Mouse (Mus musculus) CH12.LX (cell line): Measurements from ENCODE around the gene F2r. TPM values are rescaled to one million over a fixed set of nuclear protein-coding genes. Genes with fewer than 3 reads are reported as not detected.

ENCODE experiments used
- DNase-seq: peaks from one replicate; pipeline ENCODE4 v3.0.0-alpha.2; 2013; ENCODE audit errors: extremely low read depth
- H3K27ac ChIP-seq: 2 replicates; pipeline ENCODE4 v1.5.1; 2012; ENCODE audit warnings: low read depth, mild to moderate bottlenecking, control low read depth, moderate library complexity; ENCODE audit not compliant: insufficient read depth
- H3K27me3 ChIP-seq: replicated peaks from 2 replicates; pipeline ENCODE3; 2012; ENCODE audit warnings: inconsistent platforms
- H3K36me3 ChIP-seq, 2 experiments: replicated peaks in 1 of 2; 2 replicates each; pipeline versions ENCODE3 to v1.6.1; 2012; ENCODE audit warnings: inconsistent platforms in 1 of 2, low read length in 1 of 2, mild to moderate bottlenecking in 1 of 2, mixed read lengths in 1 of 2, moderate library complexity in 1 of 2; ENCODE audit not compliant: control insufficient read depth in 1 of 2, insufficient read depth in 1 of 2
- H3K4me1 ChIP-seq, 2 experiments: 2 replicates each; pipeline ENCODE4 v1.6.1; 2012; ENCODE audit warnings: inconsistent platforms in 1 of 2, moderate library complexity in 1 of 2; ENCODE audit not compliant: insufficient read depth in 2 of 2, control insufficient read depth in 1 of 2
- H3K4me2 ChIP-seq: 2 replicates; pipeline ENCODE4 v1.6.1; 2012; ENCODE audit warnings: low read depth, mild to moderate bottlenecking, control low read depth; ENCODE audit not compliant: poor library complexity, insufficient read depth, severe bottlenecking
- H3K4me3 ChIP-seq, 3 experiments: fragments of 150-350 bp in 1 of 3; sonication (generic) in 1 of 3; replicated peaks in 1 of 3; 2 replicates each; pipeline versions ENCODE3 to v1.5.1; 2011 to 2012; ENCODE audit warnings: low read depth in 2 of 3, low read length in 2 of 3, mild to moderate bottlenecking in 2 of 3, moderate library complexity in 2 of 3, control low read depth in 1 of 3, improper control_type of control experiment in 1 of 3, inconsistent platforms in 1 of 3, mixed read lengths in 1 of 3; ENCODE audit not compliant: poor library complexity in 1 of 3
- H3K79me2 ChIP-seq: replicated peaks from 2 replicates; pipeline ENCODE4 v1.6.1; 2012; ENCODE audit warnings: mild to moderate bottlenecking, moderate library complexity; ENCODE audit not compliant: control insufficient read depth, poor library complexity, insufficient read depth, severe bottlenecking; ENCODE audit errors: extremely low read depth
- H3K9ac ChIP-seq: 2 replicates; pipeline ENCODE4 v1.6.1; 2012; ENCODE audit warnings: low read depth, mild to moderate bottlenecking, control low read depth, moderate library complexity; ENCODE audit not compliant: insufficient read depth
- H3K9me3 ChIP-seq: replicated peaks from 2 replicates; pipeline ENCODE3; 2012; ENCODE audit warnings: low read length, inconsistent platforms, mixed read lengths
- BHLHE40 ChIP-seq: IDR thresholded peaks from 2 replicates; pipeline ENCODE4 v1.6.1; 2011; ENCODE audit warnings: mild to moderate bottlenecking, low read depth, low read length, improper control_type of control experiment
- CHD1 ChIP-seq: IDR thresholded peaks from 2 replicates; pipeline ENCODE4 v1.6.1; 2012; ENCODE audit warnings: low read depth, low read length, improper control_type of control experiment, inconsistent platforms
- CHD2 ChIP-seq: IDR thresholded peaks from 2 replicates; pipeline ENCODE4 v1.6.1; 2011; ENCODE audit warnings: low read length, improper control_type of control experiment
- CTCF ChIP-seq, 2 experiments: IDR thresholded peaks in 1 of 2; conservative IDR thresholded peaks in 1 of 2; 2 replicates each; pipeline ENCODE4 v1.5.1; 2011 to 2012; ENCODE audit warnings: low read depth in 2 of 2, low read length in 2 of 2, improper control_type of control experiment in 1 of 2, inconsistent platforms in 1 of 2, mild to moderate bottlenecking in 1 of 2, moderate library complexity in 1 of 2
- EP300 ChIP-seq: IDR thresholded peaks from 2 replicates; pipeline ENCODE4 v1.6.1; 2011; ENCODE audit warnings: low read length, improper control_type of control experiment
- ETS1 ChIP-seq: conservative IDR thresholded peaks from 2 replicates; pipeline ENCODE4 v1.6.1; 2012; ENCODE audit warnings: low read depth, mild to moderate bottlenecking, inconsistent platforms, low read length, improper control_type of control experiment, moderate library complexity
- HCFC1 ChIP-seq: IDR thresholded peaks from 2 replicates; pipeline ENCODE4 v1.6.1; 2012; ENCODE audit warnings: low read depth, mild to moderate bottlenecking, inconsistent platforms, low read length, improper control_type of control experiment
- IRF4 ChIP-seq: IDR thresholded peaks from 2 replicates; pipeline ENCODE4 v1.6.1; 2014; ENCODE audit warnings: low read depth, mild to moderate bottlenecking, inconsistent platforms, low read length, improper control_type of control experiment
- JUN ChIP-seq: IDR thresholded peaks from 2 replicates; pipeline ENCODE4 v1.6.1; 2011; ENCODE audit warnings: low read depth, mild to moderate bottlenecking, low read length, improper control_type of control experiment, moderate library complexity; ENCODE audit not compliant: insufficient read depth
- MAFK ChIP-seq: IDR thresholded peaks from 2 replicates; pipeline ENCODE4 v1.6.1; 2011; ENCODE audit warnings: low read length, improper control_type of control experiment; ENCODE audit not compliant: insufficient replicate concordance
- MAX ChIP-seq: IDR thresholded peaks from 2 replicates; pipeline ENCODE4 v1.6.1; 2011; ENCODE audit warnings: low read length, improper control_type of control experiment
- MXI1 ChIP-seq: IDR thresholded peaks from 2 replicates; pipeline ENCODE4 v1.6.1; 2011; ENCODE audit warnings: mild to moderate bottlenecking, low read depth, low read length, improper control_type of control experiment
- MYC ChIP-seq: IDR thresholded peaks from 2 replicates; pipeline ENCODE4 v1.6.1; 2011; ENCODE audit warnings: low read depth, mild to moderate bottlenecking, improper control_type of control experiment, low read length
- NELFE ChIP-seq: IDR thresholded peaks from 2 replicates; pipeline ENCODE4 v1.6.1; 2011; ENCODE audit warnings: low read depth, low read length, improper control_type of control experiment
- POLR2A ChIP-seq: IDR thresholded peaks from 2 replicates; pipeline ENCODE4 v1.6.1; 2011; ENCODE audit warnings: low read depth, mild to moderate bottlenecking, improper control_type of control experiment, low read length
- RAD21 ChIP-seq: IDR thresholded peaks from 2 replicates; pipeline ENCODE4 v1.6.1; 2011; ENCODE audit warnings: low read depth, mild to moderate bottlenecking, low read length, improper control_type of control experiment, moderate library complexity
- RCOR1 ChIP-seq: conservative IDR thresholded peaks from 2 replicates; pipeline ENCODE4 v1.6.1; 2012; ENCODE audit warnings: low read depth, mild to moderate bottlenecking, inconsistent platforms, low read length, improper control_type of control experiment
- TBP ChIP-seq: conservative IDR thresholded peaks from 2 replicates; pipeline ENCODE4 v1.6.1; 2011; ENCODE audit warnings: low read depth, low read length, improper control_type of control experiment
- TCF12 ChIP-seq: IDR thresholded peaks from 2 replicates; pipeline ENCODE4 v1.6.1; 2014; ENCODE audit warnings: low read depth, mild to moderate bottlenecking, inconsistent platforms, low read length, improper control_type of control experiment
- USF1 ChIP-seq: IDR thresholded peaks from 2 replicates; pipeline ENCODE4 v1.6.1; 2014; ENCODE audit warnings: low read depth, mild to moderate bottlenecking, inconsistent platforms, low read length, improper control_type of control experiment
- ZC3H11A ChIP-seq: IDR thresholded peaks from 2 replicates; pipeline ENCODE4 v1.6.1; 2012; ENCODE audit warnings: low read depth, mild to moderate bottlenecking, inconsistent platforms, low read length, improper control_type of control experiment
- dilution Hi-C: fragments of 300-500 bp; cut with MboI; formaldehyde crosslinking; loops from 2 replicates; pipeline ENCODE4 v1.14.3; 2020; ENCODE audit warnings: low sequenced_read_pairs; ENCODE audit not compliant: extremely low pct_unique_long_range_greater_than_20kb, extremely low pct_ligation_motif_present
- in situ Hi-C: fragments of 300-500 bp; cut with MboI; formaldehyde crosslinking; loops from 3 replicates; pipeline ENCODE4 v1.14.3; 2019; ENCODE audit warnings: low sequenced_read_pairs, low pct_ligation_motif_present, low pct_unique_long_range_greater_than_20kb, mixed read lengths
- polyA plus RNA-seq: library from polyadenylated mRNA; unstranded; fragments of >175 nt; gene quantifications from 2 replicates; pipeline ENCODE4 v1.2.1, GENCODE M21; 2012; ENCODE audit warnings: low read depth; ENCODE audit not compliant: insufficient read length
- total RNA-seq, 2 experiments: library from RNA; depleted of rRNA; stranded (reverse); fragments of 300-350 nt in 1 of 2; fragments of >200 nt in 1 of 2; gene quantifications; 2 replicates each; pipeline ENCODE4 v1.2.3; 2012 to 2014

Gene F2r
- total and polyA plus RNA-seq, 3 experiments: 0.17 to 0.30 (median 0.28) TPM

- Histone ChIP-seq H3K4me3 (no peak overlapping the region), H3K9ac (no peak overlapping the region), H3K4me2 (no peak overlapping the region), H3K9me3 (no peaks in the 10 kb centered on the region), H3K27ac (no peak overlapping the region), H3K36me3 (no peaks in the 10 kb centered on the region), H3K27me3 (peaks cover 51% of the 10 kb centered on the region), H3K4me1 (peaks cover 0 to 8% of the 10 kb centered on the region in 2 experiments; a peak in 2 of 4 replicates), H3K79me2 (no peaks in the 10 kb centered on the region)
- dilution Hi-C loops (no loop called here), in situ Hi-C loops (no loop called here)
- TF ChIP-seq CHD1 (no peak), TBP (no peak), ETS1 (no peak), JUN (no peak), MYC (no peak), MXI1 (no peak), RCOR1 (no peak), MAFK (no peak), IRF4 (no peak)
- DNase-seq: no peak
Measured at GRCm38 (mm10) chr13:95614757-95615156, 3.5 kb downstream of the F2r start.

- Histone ChIP-seq H3K4me2 (no peak overlapping the region), H3K9ac (no peak overlapping the region), H3K27me3 (peaks cover 32% of the 10 kb centered on the region), H3K79me2 (no peaks in the 10 kb centered on the region), H3K27ac (no peak overlapping the region), H3K4me3 (no peak overlapping the region), H3K9me3 (no peaks in the 10 kb centered on the region), H3K36me3 (no peaks in the 10 kb centered on the region), H3K4me1 (no peaks in the 10 kb centered on the region)
- dilution Hi-C loops (no loop called here), in situ Hi-C loops (no loop called here)
- DNase-seq: no peak
- TF ChIP-seq JUN: no peak
- TF ChIP-seq EP300: no peak
- TF ChIP-seq CTCF (conservative IDR thresholded peaks at IDR 0.05 in 1 of 2, IDR thresholded peaks at IDR 0.05 in 1 of 2; ENCODE audit: low read depth in 2 of 2, low read length in 2 of 2): no peak
- no peak for TF ChIP-seq NELFE
- TF ChIP-seq USF1: no peak
- TF ChIP-seq CHD2: no peak
- no peak for TF ChIP-seq IRF4
- TF ChIP-seq MAFK: no peak
- TF ChIP-seq BHLHE40: no peak
- no peak for TF ChIP-seq POLR2A
- TF ChIP-seq RAD21: no peak
- no peak for TF ChIP-seq CHD1
- no peak for TF ChIP-seq TCF12
- no peak for TF ChIP-seq HCFC1
- TF ChIP-seq MYC: no peak
- TF ChIP-seq ZC3H11A: no peak
- TF ChIP-seq ETS1: no peak
- no peak for TF ChIP-seq MAX
Measured at GRCm38 (mm10) chr13:95612243-95612642, 6.0 kb downstream of the F2r start.
